Mouse (Mus musculus): ENCODE measurements around the gene Ccn2. TPM values are rescaled to one million over a fixed set of nuclear protein-coding genes. Genes with fewer than 3 reads are reported as not detected.

Gene Ccn2
- polyA plus RNA-seq, 1 experiment = 7.2 TPM

DNA sequence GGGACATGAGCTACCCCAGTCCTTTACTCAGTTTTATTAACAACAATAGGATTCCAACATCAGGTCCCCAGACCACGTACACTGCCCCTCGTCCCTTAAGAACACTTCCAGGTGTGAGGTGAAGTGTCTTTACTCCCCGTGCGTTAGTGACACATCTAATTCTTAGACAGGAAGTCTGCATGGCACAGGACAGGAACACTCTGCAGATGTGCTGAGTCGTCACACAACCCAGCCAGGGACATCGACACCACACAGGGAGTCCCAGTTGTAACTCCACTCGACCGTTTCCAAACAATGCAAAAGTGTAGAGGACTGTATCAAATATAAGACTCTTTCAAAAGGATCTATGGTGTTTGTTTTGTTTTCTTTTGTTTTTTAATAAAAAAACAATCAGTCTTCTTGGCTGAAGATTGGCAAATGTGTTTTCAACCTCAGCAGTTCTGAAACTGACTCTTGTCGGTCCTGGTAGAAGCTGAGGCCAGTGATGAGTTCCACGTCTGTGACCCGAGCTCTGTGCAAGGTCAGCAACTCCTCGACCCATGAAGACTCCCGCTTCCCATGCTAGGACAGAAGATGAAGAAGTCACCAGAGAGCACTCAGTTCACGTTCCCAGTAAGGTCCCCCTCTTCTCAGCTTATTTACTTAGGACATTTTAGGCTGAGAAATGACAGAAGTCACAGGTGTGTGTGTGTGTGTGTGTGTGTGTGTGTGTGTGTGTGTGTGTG, 46.3 kb downstream of the Ccn2 start:
- H3ac ChIP-seq (ENCODE audit: control insufficient read depth, insufficient read length) = no peak overlapping the region
- TF ChIP-seq POLR2A (IDR thresholded peaks at IDR 0.05; ENCODE audit: insufficient read length, low read depth) = no peak
- no peak overlapping the region for H3K4me3 ChIP-seq
- H3K79me2 ChIP-seq (ENCODE audit: control insufficient read depth, insufficient read depth) = no peaks in the 10 kb centered on the region
- no peaks in the 10 kb centered on the region for H3K36me3 ChIP-seq (ENCODE audit: control insufficient read depth, insufficient read depth)
- no peak overlapping the region for H3K4me2 ChIP-seq (ENCODE audit: low read depth)
- H3K27me3 ChIP-seq (ENCODE audit: control insufficient read depth, insufficient read depth, insufficient read length) = no peaks in the 10 kb centered on the region

DNA sequence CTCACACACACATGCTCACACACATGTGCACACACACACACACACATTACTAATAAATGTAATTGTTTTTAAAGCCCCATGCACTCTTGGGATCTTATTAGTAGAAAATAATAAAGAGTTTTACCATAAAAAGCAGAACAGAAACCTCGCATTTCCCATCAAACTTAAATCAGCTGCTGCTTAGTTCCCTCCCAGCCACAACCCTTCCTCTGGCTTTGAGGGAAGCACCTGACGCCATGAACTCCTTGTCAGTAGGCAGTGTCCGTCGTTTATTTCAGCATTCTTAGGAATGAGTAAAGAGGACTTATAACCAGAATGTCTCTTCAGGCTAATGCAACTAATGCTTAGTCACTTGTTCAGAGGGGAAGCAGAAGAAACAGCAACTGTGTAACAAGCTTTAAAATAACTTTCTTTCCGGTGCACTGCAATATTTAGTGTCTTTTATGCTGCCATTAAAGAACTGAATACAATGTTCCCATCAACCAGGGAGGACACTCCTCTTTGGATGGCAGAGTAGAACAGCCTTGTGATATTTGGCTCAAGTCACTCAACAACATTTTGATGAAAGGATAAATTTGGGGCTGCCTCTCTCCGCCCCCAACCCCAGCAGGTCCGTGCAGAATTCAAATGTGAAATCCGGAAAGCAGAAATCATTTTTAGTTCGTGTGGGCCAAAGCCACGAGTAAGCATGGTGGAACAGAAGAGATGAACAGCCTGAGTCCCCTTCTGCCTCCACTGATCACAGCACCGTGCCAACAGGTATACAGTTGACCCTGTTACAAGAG, 47.7 kb downstream of the Ccn2 start:
- Histone ChIP-seq H3K27me3 (ENCODE audit: control insufficient read depth, insufficient read depth, insufficient read length) (no peaks in the 10 kb centered on the region), H3K79me2 (ENCODE audit: control insufficient read depth, insufficient read depth) (no peaks in the 10 kb centered on the region), H3K4me2 (ENCODE audit: low read depth) (no peak overlapping the region), H3K4me3 (no peak overlapping the region), H3ac (ENCODE audit: control insufficient read depth, insufficient read length) (no peak overlapping the region), H3K36me3 (ENCODE audit: control insufficient read depth, insufficient read depth) (no peaks in the 10 kb centered on the region)
- TF ChIP-seq POLR2AphosphoS2 (IDR thresholded peaks at IDR 0.05; ENCODE audit: insufficient read length, low read depth) (no peak), POLR2A (IDR thresholded peaks at IDR 0.05; ENCODE audit: insufficient read length, low read depth) (no peak), E2F4 (IDR thresholded peaks at IDR 0.05; ENCODE audit: insufficient read depth) (no peak), MAX (IDR thresholded peaks at IDR 0.05; ENCODE audit: low read depth) (no peak), REST (IDR thresholded peaks at IDR 0.05; ENCODE audit: insufficient read depth, insufficient read length) (no peak), USF1 (IDR thresholded peaks at IDR 0.05; ENCODE audit: low read depth) (no peak), CEBPB (IDR thresholded peaks at IDR 0.05; ENCODE audit: insufficient read depth, poor library complexity, severe bottlenecking) (no peak), TCF3 (IDR thresholded peaks at IDR 0.05; ENCODE audit: insufficient read length, low read depth) (no peak), MYOG (IDR thresholded peaks at IDR 0.05; ENCODE audit: control insufficient read depth in 1 of 3, insufficient read depth in 1 of 3, insufficient read length in 2 of 3, low read depth in 2 of 3) (no peak), TCF12 (IDR thresholded peaks at IDR 0.05; ENCODE audit: insufficient read depth, poor library complexity, severe bottlenecking) (no peak), MYOD1 (IDR thresholded peaks at IDR 0.05; ENCODE audit: control insufficient read depth in 1 of 3, insufficient read length in 2 of 3, low read depth in 2 of 3) (no peak), SRF (IDR thresholded peaks at IDR 0.05; ENCODE audit: control insufficient read depth, insufficient read length, low read depth) (no peak)

DNA sequence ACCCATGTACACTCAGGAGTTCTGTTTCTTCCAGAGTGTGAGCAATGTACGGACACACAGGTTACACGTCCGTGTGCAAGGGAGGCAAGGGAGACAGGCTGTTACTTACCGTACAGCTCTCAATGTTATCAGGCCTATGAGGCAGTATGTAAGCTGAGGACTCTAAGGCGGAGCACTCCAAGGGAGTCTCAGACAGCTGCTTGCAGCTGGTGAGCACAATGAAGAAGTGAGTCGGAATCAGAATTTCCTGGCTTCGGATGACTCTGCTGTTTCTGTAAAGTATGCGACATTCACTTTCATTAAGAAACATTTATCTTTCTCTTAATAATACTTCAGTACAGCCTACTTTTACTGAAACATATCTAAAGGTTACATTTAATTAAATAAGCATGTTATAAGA, 49.9 kb downstream of the Ccn2 start:
- no peak overlapping the region for H3K4me3 ChIP-seq
- H3K27me3 ChIP-seq (ENCODE audit: control insufficient read depth, insufficient read depth, insufficient read length) = no peaks in the 10 kb centered on the region
- no peaks in the 10 kb centered on the region for H3K79me2 ChIP-seq (ENCODE audit: control insufficient read depth, insufficient read depth)
- no peaks in the 10 kb centered on the region for H3K36me3 ChIP-seq (ENCODE audit: control insufficient read depth, insufficient read depth)
- TF ChIP-seq REST (IDR thresholded peaks at IDR 0.05; ENCODE audit: insufficient read depth, insufficient read length) = no peak
- no peak for TF ChIP-seq SRF (IDR thresholded peaks at IDR 0.05; ENCODE audit: control insufficient read depth, insufficient read length, low read depth)
- no peak for TF ChIP-seq USF1 (IDR thresholded peaks at IDR 0.05; ENCODE audit: low read depth)
- TF ChIP-seq MYOD1 (IDR thresholded peaks at IDR 0.05; ENCODE audit: control insufficient read depth in 1 of 3, insufficient read length in 2 of 3, low read depth in 2 of 3) = no peak
- TF ChIP-seq MAX (IDR thresholded peaks at IDR 0.05; ENCODE audit: low read depth) = no peak
- no peak for TF ChIP-seq POLR2A (IDR thresholded peaks at IDR 0.05; ENCODE audit: insufficient read length, low read depth)
- no peak for TF ChIP-seq TCF3 (IDR thresholded peaks at IDR 0.05; ENCODE audit: insufficient read length, low read depth)
- no peak for TF ChIP-seq TCF12 (IDR thresholded peaks at IDR 0.05; ENCODE audit: insufficient read depth, poor library complexity, severe bottlenecking)
- TF ChIP-seq POLR2AphosphoS2 (IDR thresholded peaks at IDR 0.05; ENCODE audit: insufficient read length, low read depth) = no peak
- TF ChIP-seq E2F4 (IDR thresholded peaks at IDR 0.05; ENCODE audit: insufficient read depth) = no peak
- no peak for TF ChIP-seq MYOG (IDR thresholded peaks at IDR 0.05; ENCODE audit: control insufficient read depth in 1 of 3, insufficient read depth in 1 of 3, insufficient read length in 2 of 3, low read depth in 2 of 3)
- no peak for TF ChIP-seq CEBPB (IDR thresholded peaks at IDR 0.05; ENCODE audit: insufficient read depth, poor library complexity, severe bottlenecking)
- H3ac ChIP-seq (ENCODE audit: control insufficient read depth, insufficient read length) = no peak overlapping the region
- no peak overlapping the region for H3K4me2 ChIP-seq (ENCODE audit: low read depth)

Other genes starting within 250 kb of the Ccn2 start
- gene Enpp1, start 116.7 kb downstream of the Ccn2 start, polyA plus RNA-seq (2012; fragmentation: generic; extraction: Trizol) = 2.6 TPM
- gene Enpp3, start 247.4 kb downstream of the Ccn2 start, polyA plus RNA-seq (2012; fragmentation: generic; extraction: Trizol) = 3.6 TPM

Data from myocyte (in vitro differentiated cells).